Mouse (Mus musculus) testis, adult 10 weeks (tissue): ENCODE results near the gene Car6. TPM values are rescaled to one million over a fixed set of nuclear protein-coding genes. Genes with fewer than 3 reads are reported as not detected.

Source experiments
- polyA plus RNA-seq: library from polyadenylated mRNA; stranded (reverse); fragments of 350-450 nt; fragmentation: Illumina TruSeq; extraction: RNeasy Lipid Tissue Mini Kit (QIAGEN cat#74804); gene quantifications from one replicate; pipeline ENCODE4 v1.2.3, GENCODE M21; 2014; ENCODE audit warnings: low read depth, low replicate concordance

Car6 gene
- polyA plus RNA-seq: not detected

GRCm38 (mm10) chr4:150201232-150201631 is at the start of gene Car6:
Gene Car6, minus strand, starts transcription at chr4:150201332.

GRCm38 (mm10) chr4:150236521-150237481 is 35.7 kb upstream of the Car6 start, which contains the start of gene Eno1:
Gene Eno1, plus strand, starts transcription at chr4:150236721.

Other genes starting within 250 kb of the Car6 start
- gene Spsb1, start 246.3 kb downstream of the Car6 start, polyA plus RNA-seq: 5.2 TPM
- 1.5 TPM for gene H6pd, start 192.3 kb downstream of the Car6 start, polyA plus RNA-seq
- gene Gpr157, start 114.0 kb downstream of the Car6 start, polyA plus RNA-seq: 0.69 TPM
- 117 TPM for gene Slc2a5, start 82.0 kb downstream of the Car6 start, polyA plus RNA-seq
- gene Slc2a7, start 52.4 kb downstream of the Car6 start, polyA plus RNA-seq: not detected
- 126 TPM for gene Eno1, start 35.4 kb upstream of the Car6 start, polyA plus RNA-seq
- gene Rere, start 80.3 kb upstream of the Car6 start, polyA plus RNA-seq: 13.1 TPM